Mouse (Mus musculus) kidney, postnatal 0 days (tissue): Measurements from ENCODE around the gene Etv6. TPM values are rescaled to one million over a fixed set of nuclear protein-coding genes. Genes with fewer than 3 reads are reported as not detected.
A peak's percentile ranks its signal among the peaks of the same experiment; 100 is the strongest.

Source experiments
- ATAC-seq: fragments of 200-750 bp; cut with Nextera tagmentation; replicated peaks from 2 replicates; pipeline ENCODE4 v1.8.0; 2017; ENCODE audit warnings: low read depth, moderate number of reproducible peaks, moderate TSS enrichment, moderate library complexity; ENCODE audit not compliant: low FRiP score
- DNase-seq: peaks from one replicate; pipeline ENCODE4 v3.0.0-alpha.2; 2016; ENCODE audit warnings: low spot score
- H3K27ac ChIP-seq: fragments of 300-500 bp; sonication (generic); 2 replicates; pipeline ENCODE4 v1.5.1; 2014; ENCODE audit warnings: mild to moderate bottlenecking
- H3K27me3 ChIP-seq: fragments of 300-500 bp; sonication (generic); 2 replicates; pipeline ENCODE4 v1.6.1; 2014; ENCODE audit warnings: low read length, mixed read lengths; ENCODE audit not compliant: insufficient read depth
- H3K36me3 ChIP-seq: fragments of 300-500 bp; sonication (generic); 2 replicates; pipeline ENCODE4 v1.6.1; 2014; ENCODE audit warnings: low read length, mixed read lengths; ENCODE audit not compliant: insufficient read depth
- H3K4me1 ChIP-seq: fragments of 300-500 bp; sonication (generic); replicated peaks from 2 replicates; pipeline ENCODE4 v1.6.1; 2014; ENCODE audit warnings: antibody characterized with exemption, low read length, mixed read lengths; ENCODE audit not compliant: insufficient read depth
- H3K4me2 ChIP-seq: fragments of 300-500 bp; sonication (generic); 2 replicates; pipeline ENCODE4 v1.6.1; 2014; ENCODE audit warnings: mild to moderate bottlenecking, low read length, moderate library complexity, mixed read lengths
- H3K4me3 ChIP-seq: fragments of 300-500 bp; sonication (generic); replicated peaks from 2 replicates; pipeline ENCODE4 v1.5.1; 2014; ENCODE audit warnings: low read depth, low read length
- H3K9ac ChIP-seq: fragments of 300-500 bp; sonication (generic); 2 replicates; pipeline ENCODE4 v1.6.1; 2014; ENCODE audit warnings: low read depth, low read length
- H3K9me3 ChIP-seq: fragments of 300-500 bp; sonication (generic); replicated peaks from 2 replicates; pipeline ENCODE4 v1.6.1; 2016; ENCODE audit warnings: low read length, inconsistent platforms, mixed read lengths
- CTCF ChIP-seq: IDR thresholded peaks from 2 replicates; pipeline ENCODE4 v1.5.1; 2016; ENCODE audit warnings: antibody characterized with exemption, low read depth, mild to moderate bottlenecking, moderate library complexity
- WGBS: fragments of 180-500 bp; shearing (Covaris S2); extraction: QIAGEN DNeasy Blood & Tissue Kit; methylation state at CpG from one replicate; pipeline ENCODE4 v1.1.7; 2014; 5-methylcytosine and 5-hydroxymethylcytosine counted together
- polyA plus RNA-seq: library from polyadenylated mRNA; unstranded; fragments of >200 nt; fragmentation: Nextera tagmentation; extraction: Ambion mirVana; gene quantifications from 2 replicates; pipeline ENCODE4 v1.2.1, GENCODE M21; 2015

The Etv6 gene
- polyA plus RNA-seq, 1 experiment from 2014 or later: 8.9 TPM

GRCm38 (mm10) chr6:134151853-134152505 lies 116.5 kb downstream of the Etv6 start:
- H3K4me1 ChIP-seq: peaks cover 14% of the 10 kb centered on the region
- no peak overlapping the region for H3K9ac ChIP-seq
- H3K4me2 ChIP-seq: peak overlapping the region; percentile 29; the same call in 1 of the 2 replicates
- H3K36me3 ChIP-seq: no peaks in the 10 kb centered on the region
- no peak overlapping the region for H3K4me3 ChIP-seq
- peak overlapping the region; percentile 79 for H3K27ac ChIP-seq
- 49% methylated on average over 9 of the region's 9 CpGs for WGBS
- ATAC-seq: no peak
- H3K27me3 ChIP-seq: no peaks in the 10 kb centered on the region
- no peaks in the 10 kb centered on the region for H3K9me3 ChIP-seq
- DNase-seq: peak; percentile 77
- peak; percentile 6; the same call in 1 of the 2 replicates for TF ChIP-seq CTCF

GRCm38 (mm10) chr6:134152539-134152938 lies 117.0 kb downstream of the Etv6 start:
- peak overlapping the region; percentile 79 for H3K27ac ChIP-seq
- H3K36me3 ChIP-seq: no peaks in the 10 kb centered on the region
- H3K4me3 ChIP-seq: no peak overlapping the region
- peaks cover 17% of the 10 kb centered on the region for H3K4me1 ChIP-seq
- TF ChIP-seq CTCF: no peak
- H3K9ac ChIP-seq: no peak overlapping the region
- no peak for ATAC-seq
- 69% methylated on average over 6 of the region's 6 CpGs for WGBS
- H3K9me3 ChIP-seq: no peaks in the 10 kb centered on the region
- peak; percentile 35 for DNase-seq
- H3K4me2 ChIP-seq: no peak overlapping the region
- no peaks in the 10 kb centered on the region for H3K27me3 ChIP-seq

GRCm38 (mm10) chr6:134154746-134155145 lies 119.2 kb downstream of the Etv6 start:
- H3K27ac ChIP-seq: no peak overlapping the region
- no peaks in the 10 kb centered on the region for H3K27me3 ChIP-seq
- ATAC-seq (no peak), DNase-seq (no peak)
- no peak overlapping the region for H3K4me3 ChIP-seq
- no peak for TF ChIP-seq CTCF
- H3K36me3 ChIP-seq: no peaks in the 10 kb centered on the region
- 89% methylated on average over 8 of the region's 8 CpGs for WGBS
- H3K4me1 ChIP-seq: peaks cover 10% of the 10 kb centered on the region; the same call in 1 of the 2 replicates
- no peak overlapping the region for H3K9ac ChIP-seq
- no peaks in the 10 kb centered on the region for H3K9me3 ChIP-seq
- H3K4me2 ChIP-seq: no peak overlapping the region

- no peak overlapping the region for H3K9ac ChIP-seq
- no peaks in the 10 kb centered on the region for H3K9me3 ChIP-seq
- no peak for ATAC-seq
- H3K36me3 ChIP-seq: no peaks in the 10 kb centered on the region
- WGBS: 57% methylated on average over 8 of the region's 8 CpGs
- no peak for DNase-seq
- H3K4me2 ChIP-seq: no peak overlapping the region
- H3K27me3 ChIP-seq: no peaks in the 10 kb centered on the region
- no peak overlapping the region for H3K4me3 ChIP-seq
- TF ChIP-seq CTCF: no peak
- H3K4me1 ChIP-seq: peaks cover 10% of the 10 kb centered on the region; the same call in 1 of the 2 replicates
- H3K27ac ChIP-seq: no peak overlapping the region
Measured at GRCm38 (mm10) chr6:134155900-134156623, 120.6 kb downstream of the Etv6 start.

GRCm38 (mm10) chr6:134157533-134158115 lies 122.1 kb downstream of the Etv6 start:
- Histone ChIP-seq H3K9me3 (no peaks in the 10 kb centered on the region), H3K4me3 (no peak overlapping the region), H3K27ac (no peak overlapping the region), H3K36me3 (no peaks in the 10 kb centered on the region), H3K27me3 (no peaks in the 10 kb centered on the region), H3K4me2 (no peak overlapping the region), H3K4me1 (peaks cover 5% of the 10 kb centered on the region), H3K9ac (no peak overlapping the region)
- 27% methylated on average over 6 of the region's 6 CpGs for WGBS
- DNase-seq (peak; percentile 72), ATAC-seq (peak; percentile 80; the same call in 1 of the 2 replicates)
- TF ChIP-seq CTCF: no peak

GRCm38 (mm10) chr6:134158201-134158600 lies 122.7 kb downstream of the Etv6 start:
- no peaks in the 10 kb centered on the region for H3K9me3 ChIP-seq
- H3K4me2 ChIP-seq: no peak overlapping the region
- DNase-seq: no peak
- H3K4me3 ChIP-seq: no peak overlapping the region
- H3K27ac ChIP-seq: no peak overlapping the region
- H3K36me3 ChIP-seq: no peaks in the 10 kb centered on the region
- H3K9ac ChIP-seq: no peak overlapping the region
- no peaks in the 10 kb centered on the region for H3K27me3 ChIP-seq
- no peak for TF ChIP-seq CTCF
- no peak for ATAC-seq
- WGBS: 56% methylated on average over 2 of the region's 2 CpGs
- H3K4me1 ChIP-seq: peaks cover 3% of the 10 kb centered on the region; the same call in 1 of the 2 replicates
